Mouse (Mus musculus) hindbrain, embryonic 12.5 days (tissue): Measurements from ENCODE around the gene 4933417A18Rik. TPM values are rescaled to one million over a fixed set of nuclear protein-coding genes. Genes with fewer than 3 reads are reported as not detected.
A peak's percentile ranks its signal among the peaks of the same experiment; 100 is the strongest.
"Not testable (repeated sequence)": the region's sequence is repeated elsewhere in the genome, so short reads cannot be mapped to it uniquely, and the experiment has no call there.

Experiments used
- ATAC-seq: fragments of 200-750 bp; cut with Nextera tagmentation; 2 replicates; pipeline ENCODE4 v1.8.0; 2017; ENCODE audit warnings: moderate TSS enrichment; ENCODE audit not compliant: low FRiP score
- H3K27ac ChIP-seq: fragments of 300-500 bp; sonication (generic); 2 replicates; pipeline ENCODE4 v1.5.1; 2016; ENCODE audit warnings: mild to moderate bottlenecking
- H3K27me3 ChIP-seq: fragments of 300-500 bp; sonication (generic); 2 replicates; pipeline ENCODE4 v1.6.1; 2016; ENCODE audit warnings: mild to moderate bottlenecking
- H3K36me3 ChIP-seq: fragments of 300-500 bp; sonication (generic); 2 replicates; pipeline ENCODE4 v1.6.1; 2016; ENCODE audit warnings: mild to moderate bottlenecking
- H3K4me1 ChIP-seq: fragments of 300-500 bp; sonication (generic); 2 replicates; pipeline ENCODE4 v1.6.1; 2016
- H3K4me2 ChIP-seq: fragments of 300-500 bp; sonication (generic); replicated peaks from 2 replicates; pipeline ENCODE4 v1.6.1; 2016; ENCODE audit warnings: mild to moderate bottlenecking
- H3K4me3 ChIP-seq: fragments of 300-500 bp; sonication (generic); 2 replicates; pipeline ENCODE4 v1.5.1; 2016; ENCODE audit warnings: mild to moderate bottlenecking
- H3K9ac ChIP-seq: fragments of 300-500 bp; sonication (generic); 2 replicates; pipeline ENCODE4 v1.6.1; 2016; ENCODE audit warnings: mild to moderate bottlenecking, moderate library complexity
- H3K9me3 ChIP-seq: fragments of 300-500 bp; sonication (generic); replicated peaks from 2 replicates; pipeline ENCODE4 v1.6.1; 2016; ENCODE audit warnings: mild to moderate bottlenecking
- WGBS: fragments of 180-500 bp; shearing (Covaris S2); methylation state at CpG from one replicate; pipeline ENCODE4 v1.1.7; 2016; 5-methylcytosine and 5-hydroxymethylcytosine counted together
- polyA plus RNA-seq: library from polyadenylated mRNA; unstranded; fragments of >200 nt; fragmentation: Nextera tagmentation; extraction: Ambion mirVana; gene quantifications from 2 replicates; pipeline ENCODE4 v1.2.1, GENCODE M21; 2016

Gene 4933417A18Rik
- polyA plus RNA-seq, 1 experiment from 2014 or later: not detected

DNA sequence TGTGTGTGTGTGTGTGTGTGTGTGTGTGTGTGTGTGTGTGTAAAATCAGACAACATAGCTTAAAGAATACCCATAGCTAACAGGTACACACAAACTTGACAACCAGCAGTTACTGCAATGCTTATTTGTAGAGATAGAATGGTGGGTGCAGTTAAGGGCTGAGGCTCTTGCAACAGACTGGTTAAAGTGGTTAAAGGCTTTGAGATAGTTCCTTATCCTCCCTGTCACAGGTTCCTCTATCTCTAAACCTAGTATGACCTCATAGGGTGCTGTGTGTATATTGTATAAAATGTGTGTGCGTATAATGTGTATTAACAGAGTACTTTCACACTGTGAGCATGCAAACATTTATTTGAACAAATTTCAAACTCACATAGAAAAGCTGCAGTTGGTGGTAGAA, 59.3 kb downstream of the 4933417A18Rik start:
- WGBS: 94% methylated on average over 1 of the region's 1 CpGs
- not testable (repeated sequence) for H3K27ac ChIP-seq, H3K9ac ChIP-seq, H3K4me1 ChIP-seq, H3K4me3 ChIP-seq, H3K4me2 ChIP-seq, H3K9me3 ChIP-seq, ATAC-seq, H3K27me3 ChIP-seq
- peaks cover 74% of the 10 kb centered on the region for H3K36me3 ChIP-seq

DNA sequence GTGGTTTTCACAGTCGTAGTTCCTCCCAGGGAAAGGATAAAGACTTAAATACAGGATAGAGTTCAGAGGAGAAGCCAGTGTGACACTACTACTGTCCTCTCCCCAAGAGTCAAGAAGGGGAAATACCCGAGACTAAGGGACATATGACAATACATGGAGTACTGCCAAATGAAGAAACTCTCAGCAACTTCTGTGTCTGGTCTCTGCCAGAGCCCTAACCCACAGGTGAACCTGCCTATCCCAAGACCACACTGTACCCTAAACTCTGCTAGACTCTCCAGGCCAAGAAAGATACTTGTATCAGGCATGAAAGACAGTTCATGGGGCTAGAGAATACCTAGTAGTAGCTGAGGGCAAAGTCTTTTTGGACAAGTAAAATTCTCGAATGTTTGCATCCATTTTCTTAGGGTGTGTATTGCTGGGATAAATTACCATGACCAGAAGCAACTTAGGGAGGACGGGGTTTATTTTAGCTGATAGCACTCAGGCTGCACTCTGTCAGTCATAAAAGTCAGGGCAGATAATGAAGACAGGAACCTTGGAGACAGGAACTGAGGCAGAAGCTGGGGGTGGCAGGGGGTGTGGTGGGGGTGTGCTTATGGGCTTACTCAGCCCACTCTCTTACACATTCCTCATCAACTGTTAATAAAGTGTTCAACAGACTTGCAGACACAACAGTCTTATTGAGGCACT, 67.5 kb downstream of the 4933417A18Rik start:
- Histone ChIP-seq H3K27ac (no peak overlapping the region), H3K9me3 (no peaks in the 10 kb centered on the region), H3K9ac (no peak overlapping the region), H3K4me2 (no peak overlapping the region), H3K4me3 (no peak overlapping the region), H3K36me3 (peaks cover 33% of the 10 kb centered on the region), H3K27me3 (no peaks in the 10 kb centered on the region), H3K4me1 (peaks cover 14% of the 10 kb centered on the region)
- no peak for ATAC-seq
- WGBS: 85% methylated on average over 4 of the region's 4 CpGs

DNA sequence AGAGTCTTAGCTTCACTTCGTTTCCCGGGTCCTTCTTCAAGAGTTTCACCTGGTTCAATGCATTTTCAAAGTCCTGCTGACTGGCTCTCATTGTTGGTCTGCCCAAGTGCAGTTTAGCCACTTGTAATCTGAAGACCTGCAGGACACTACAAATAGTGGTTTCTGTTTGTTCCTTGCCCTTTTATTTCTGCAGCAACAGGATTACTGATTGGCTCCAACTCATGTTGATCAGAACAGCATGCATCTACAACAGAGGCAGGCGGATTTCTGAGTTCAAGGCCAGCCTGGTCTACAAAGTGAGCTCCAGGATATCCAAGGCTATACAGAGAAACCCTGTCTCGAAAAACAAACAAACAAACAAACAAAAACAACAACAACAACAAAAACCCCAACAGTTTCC, 68.9 kb downstream of the 4933417A18Rik start:
- peak overlapping the region; percentile 59 for H3K4me3 ChIP-seq
- H3K27ac ChIP-seq: peak overlapping the region; percentile 81; the same call in 1 of the 2 replicates
- H3K36me3 ChIP-seq: peaks cover 19% of the 10 kb centered on the region
- no peaks in the 10 kb centered on the region for H3K27me3 ChIP-seq
- no peak for ATAC-seq
- H3K4me2 ChIP-seq: peak overlapping the region; percentile 65
- H3K4me1 ChIP-seq: peaks cover 14% of the 10 kb centered on the region
- H3K9ac ChIP-seq: peak overlapping the region; percentile 79; the same call in 1 of the 2 replicates
- H3K9me3 ChIP-seq: no peaks in the 10 kb centered on the region
- 80% methylated on average over 4 of the region's 4 CpGs for WGBS

DNA sequence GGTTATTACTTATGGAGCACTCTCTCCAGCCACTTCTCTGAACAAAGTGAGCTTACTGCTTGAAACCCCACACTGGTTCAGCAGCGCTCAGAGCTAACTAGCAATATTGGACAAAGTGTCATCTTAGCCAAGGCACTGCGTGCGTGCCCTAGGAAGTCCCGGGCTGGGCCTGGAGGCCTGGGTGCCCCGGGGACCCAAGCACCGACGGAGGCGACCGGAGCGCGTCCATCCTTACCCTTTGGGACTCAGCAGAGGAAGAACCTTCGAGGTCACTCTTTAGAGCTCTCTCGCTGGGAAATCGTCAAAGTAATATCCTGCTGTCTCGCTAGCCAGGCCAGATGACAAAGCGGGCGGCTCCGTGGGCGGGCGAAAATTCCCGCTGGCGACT, 69.4 kb downstream of the 4933417A18Rik start:
- H3K27ac ChIP-seq: peak overlapping the region; percentile 81
- peak overlapping the region; percentile 65 for H3K4me2 ChIP-seq
- WGBS: under 1% methylated on average over 22 of the region's 22 CpGs
- peak overlapping the region; percentile 79 for H3K9ac ChIP-seq
- ATAC-seq: peak; percentile 70
- H3K4me1 ChIP-seq: peaks cover 14% of the 10 kb centered on the region
- peaks cover 14% of the 10 kb centered on the region for H3K36me3 ChIP-seq
- no peaks in the 10 kb centered on the region for H3K27me3 ChIP-seq
- no peaks in the 10 kb centered on the region for H3K9me3 ChIP-seq
- peak overlapping the region; percentile 59 for H3K4me3 ChIP-seq

DNA sequence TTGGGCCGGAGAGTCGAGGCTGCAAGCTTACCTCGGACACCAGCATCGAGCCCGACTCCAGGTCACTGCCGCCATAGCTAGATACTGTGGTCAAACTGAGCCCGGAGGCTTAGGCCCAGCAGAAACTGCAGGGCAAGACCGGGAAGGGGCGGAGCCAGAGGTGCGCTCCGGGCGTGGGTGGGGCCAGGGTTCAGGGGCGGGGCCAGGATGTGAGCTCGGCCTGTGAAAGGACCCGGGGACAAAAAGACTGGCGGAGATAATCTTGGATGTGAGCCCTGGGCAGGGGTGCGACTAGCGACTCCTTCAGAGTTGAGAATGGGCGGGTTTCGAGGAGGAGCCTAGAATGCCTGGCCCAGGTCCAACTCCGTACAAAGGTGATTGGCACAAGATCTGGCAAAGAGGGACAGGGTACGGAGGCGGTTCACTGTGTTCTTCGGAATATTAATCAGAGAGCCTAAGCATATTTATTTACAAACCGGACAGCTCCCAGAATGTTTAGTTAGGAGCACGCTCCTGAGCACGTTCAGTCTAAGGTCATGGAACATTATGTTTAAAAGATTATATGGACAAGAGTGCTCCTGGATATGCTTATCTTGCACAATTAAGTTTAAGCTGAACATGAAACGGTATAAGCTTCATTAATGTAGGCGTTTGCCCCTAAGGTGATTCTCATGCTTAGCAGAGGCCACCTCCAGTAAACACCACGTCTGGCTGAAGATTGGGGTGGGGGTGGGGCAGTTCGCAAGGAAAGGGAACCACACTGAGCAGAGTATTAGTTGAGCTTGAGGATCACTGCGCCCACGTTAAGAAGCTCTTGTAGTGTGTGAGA, 70.0 kb downstream of the 4933417A18Rik start:
- Histone ChIP-seq H3K4me1 (peaks cover 14% of the 10 kb centered on the region), H3K27ac (peak overlapping the region; percentile 81), H3K36me3 (peaks cover 8% of the 10 kb centered on the region), H3K27me3 (no peaks in the 10 kb centered on the region), H3K4me3 (peak overlapping the region; percentile 59), H3K9me3 (no peaks in the 10 kb centered on the region), H3K4me2 (peak overlapping the region; percentile 65), H3K9ac (peak overlapping the region; percentile 79)
- under 1% methylated on average over 33 of the region's 33 CpGs for WGBS
- ATAC-seq: peak; percentile 99

DNA sequence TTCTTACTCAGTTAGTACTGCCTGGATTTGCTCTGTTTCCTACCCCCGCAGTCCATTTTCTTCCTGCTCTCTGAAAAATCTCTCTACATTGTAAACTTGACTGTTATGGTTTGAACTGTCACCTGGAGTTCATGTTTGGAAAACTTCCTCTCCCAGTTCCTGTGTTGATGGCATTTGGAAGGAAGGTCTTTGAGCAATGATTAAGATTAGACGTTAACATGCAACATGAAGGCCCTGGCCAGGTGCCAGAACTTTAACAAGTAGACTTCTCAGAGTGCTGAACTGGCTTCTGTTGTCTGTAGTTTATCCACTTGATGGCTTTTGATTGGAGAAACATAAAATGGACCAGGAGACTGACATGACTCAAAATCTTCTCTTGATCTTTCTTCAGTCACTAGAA, 71.7 kb downstream of the 4933417A18Rik start:
- 92% methylated on average over 2 of the region's 2 CpGs for WGBS

More for the DNA sequence above, 71.7 kb downstream of the 4933417A18Rik start:
- Histone ChIP-seq H3K4me2 (no peak overlapping the region), H3K27me3 (no peaks in the 10 kb centered on the region), H3K4me3 (no peak overlapping the region), H3K36me3 (no peaks in the 10 kb centered on the region), H3K9ac (no peak overlapping the region), H3K4me1 (peaks cover 14% of the 10 kb centered on the region), H3K9me3 (no peaks in the 10 kb centered on the region), H3K27ac (no peak overlapping the region)
- no peak for ATAC-seq

Other genes with a start within 250 kb of the 4933417A18Rik start
- 0.17 TPM in 1 of 2 replicates, not detected in the other for gene Fam50b, start 189.6 kb upstream of the 4933417A18Rik start, polyA plus RNA-seq
- gene Prpf4b, start 49.1 kb upstream of the 4933417A18Rik start, polyA plus RNA-seq: 94.8 and 98.1 TPM in 2 replicates
- gene Fam217a, start 99 bp upstream of the 4933417A18Rik start, polyA plus RNA-seq: 1.5 and 1.7 TPM in 2 replicates
- 0.87 and 1.2 TPM in 2 replicates for gene Eci3, start 39.4 kb downstream of the 4933417A18Rik start, polyA plus RNA-seq
- 122 TPM in 2 replicates for gene Eci2, start 102.7 kb downstream of the 4933417A18Rik start, polyA plus RNA-seq